Mouse (Mus musculus): ENCODE measurements around the gene Cyp2u1. TPM values are rescaled to one million over a fixed set of nuclear protein-coding genes. Genes with fewer than 3 reads are reported as not detected.
A peak's percentile ranks its signal among the peaks of the same experiment; 100 is the strongest.
"Not testable (repeated sequence)": the region's sequence is repeated elsewhere in the genome, so short reads cannot be mapped to it uniquely, and the experiment has no call there.

Cyp2u1 gene
- polyA plus RNA-seq (2017; shearing (Covaris generic)), result 1 to 10 TPM in 1 of 2 experiments, under 1 TPM in 1; 0.97 to 1.3 TPM

GRCm38 (mm10) chr3:131302452-131303319, at the start of gene Cyp2u1:
Gene Cyp2u1 (minus strand): TSS chr3:131303227.
- ATAC-seq, result peak; percentile 97

- no peak for ATAC-seq
These were observed 47.5 kb upstream of the Cyp2u1 start for GRCm38 (mm10) chr3:131350539-131350938.

GRCm38 (mm10) chr3:131349013-131349412, 46.0 kb upstream of the Cyp2u1 start:
- ATAC-seq, result no peak

- ATAC-seq, result no peak
These were observed 45.5 kb upstream of the Cyp2u1 start for GRCm38 (mm10) chr3:131348579-131348950.

GRCm38 (mm10) chr3:131347831-131348578, 45.0 kb upstream of the Cyp2u1 start:
- ATAC-seq, result no peak

- ATAC-seq, result no peak
These were observed 42.9 kb upstream of the Cyp2u1 start for GRCm38 (mm10) chr3:131345903-131346302.

- no peak for ATAC-seq
These were observed 40.3 kb upstream of the Cyp2u1 start for GRCm38 (mm10) chr3:131343311-131343710.

- ATAC-seq, result no peak
These were observed 37.9 kb upstream of the Cyp2u1 start for GRCm38 (mm10) chr3:131340885-131341284.

GRCm38 (mm10) chr3:131339280-131339679, 36.3 kb upstream of the Cyp2u1 start:
- no peak for ATAC-seq

- ATAC-seq, result not testable (repeated sequence)
These were observed 34.7 kb upstream of the Cyp2u1 start for GRCm38 (mm10) chr3:131337749-131338148.

GRCm38 (mm10) chr3:131336629-131337028, 33.6 kb upstream of the Cyp2u1 start:
- ATAC-seq, result no peak

GRCm38 (mm10) chr3:131335117-131335547, 32.1 kb upstream of the Cyp2u1 start:
- ATAC-seq, result peak; percentile 27

- no peak for ATAC-seq
These were observed 24.2 kb upstream of the Cyp2u1 start for GRCm38 (mm10) chr3:131327189-131327588.

- ATAC-seq, result no peak
These were observed 23.6 kb upstream of the Cyp2u1 start for GRCm38 (mm10) chr3:131326637-131327036.

- ATAC-seq, result no peak
These were observed 19.2 kb upstream of the Cyp2u1 start for GRCm38 (mm10) chr3:131322081-131322815.

GRCm38 (mm10) chr3:131320184-131320583, 17.2 kb upstream of the Cyp2u1 start:
- peak; percentile 82 for ATAC-seq

GRCm38 (mm10) chr3:131318211-131318610, 15.2 kb upstream of the Cyp2u1 start:
- ATAC-seq, result no peak

GRCm38 (mm10) chr3:131317126-131317525, 14.1 kb upstream of the Cyp2u1 start:
- no peak for ATAC-seq

GRCm38 (mm10) chr3:131315957-131316510, 13.0 kb upstream of the Cyp2u1 start:
- ATAC-seq, result no peak

- no peak for ATAC-seq
These were observed 9.3 kb upstream of the Cyp2u1 start for GRCm38 (mm10) chr3:131312340-131312739.

GRCm38 (mm10) chr3:131310572-131310971, 7.5 kb upstream of the Cyp2u1 start:
- no peak for ATAC-seq

GRCm38 (mm10) chr3:131307811-131308210, 4.8 kb upstream of the Cyp2u1 start:
- no peak for ATAC-seq

- no peak for ATAC-seq
These were observed 3.2 kb upstream of the Cyp2u1 start for GRCm38 (mm10) chr3:131306255-131306654.
